Mouse (Mus musculus) limb, embryonic 15.5 days (tissue): ENCODE measurements around the gene Arhgap30. TPM values are rescaled to one million over a fixed set of nuclear protein-coding genes. Genes with fewer than 3 reads are reported as not detected.

Experiments used
- ATAC-seq: fragments of 200-750 bp; cut with Nextera tagmentation; 2 replicates; pipeline ENCODE4 v1.8.0; 2017; ENCODE audit warnings: low read depth, moderate TSS enrichment; ENCODE audit not compliant: insufficient number of reproducible peaks, low FRiP score, low TSS enrichment
- H3K27ac ChIP-seq: fragments of 300-500 bp; sonication (generic); 2 replicates; pipeline ENCODE4 v1.5.1; 2015; ENCODE audit warnings: moderate library complexity, mild to moderate bottlenecking, inconsistent platforms
- H3K27me3 ChIP-seq: fragments of 300-500 bp; sonication (generic); 2 replicates; pipeline ENCODE4 v1.6.1; 2015; ENCODE audit warnings: inconsistent platforms
- H3K36me3 ChIP-seq: fragments of 300-500 bp; sonication (generic); 2 replicates; pipeline ENCODE4 v1.6.1; 2015; ENCODE audit warnings: inconsistent platforms
- H3K4me1 ChIP-seq: fragments of 300-500 bp; sonication (generic); 2 replicates; pipeline ENCODE4 v1.6.1; 2015; ENCODE audit warnings: inconsistent platforms
- H3K4me2 ChIP-seq: fragments of 300-500 bp; sonication (generic); 2 replicates; pipeline ENCODE4 v1.6.1; 2015; ENCODE audit warnings: mild to moderate bottlenecking, inconsistent platforms
- H3K4me3 ChIP-seq: fragments of 300-500 bp; sonication (generic); 2 replicates; pipeline ENCODE4 v1.5.1; 2015; ENCODE audit warnings: mild to moderate bottlenecking, inconsistent platforms
- H3K9ac ChIP-seq: fragments of 300-500 bp; sonication (generic); 2 replicates; pipeline ENCODE4 v1.6.1; 2015; ENCODE audit warnings: inconsistent platforms
- H3K9me3 ChIP-seq: fragments of 300-500 bp; sonication (generic); 2 replicates; pipeline ENCODE4 v1.6.1; 2016; ENCODE audit warnings: inconsistent platforms
- WGBS: fragments of 180-500 bp; shearing (Covaris S2); methylation state at CpG from one replicate; pipeline ENCODE4 v1.1.7; 2015; 5-methylcytosine and 5-hydroxymethylcytosine counted together
- polyA plus RNA-seq: library from polyadenylated mRNA; unstranded; fragments of >200 nt; fragmentation: Nextera tagmentation; extraction: Ambion mirVana; gene quantifications from 2 replicates; pipeline ENCODE4 v1.2.1, GENCODE M21; 2015

The Arhgap30 gene
- polyA plus RNA-seq, 1 experiment from 2014 or later: 3.2 TPM

DNA sequence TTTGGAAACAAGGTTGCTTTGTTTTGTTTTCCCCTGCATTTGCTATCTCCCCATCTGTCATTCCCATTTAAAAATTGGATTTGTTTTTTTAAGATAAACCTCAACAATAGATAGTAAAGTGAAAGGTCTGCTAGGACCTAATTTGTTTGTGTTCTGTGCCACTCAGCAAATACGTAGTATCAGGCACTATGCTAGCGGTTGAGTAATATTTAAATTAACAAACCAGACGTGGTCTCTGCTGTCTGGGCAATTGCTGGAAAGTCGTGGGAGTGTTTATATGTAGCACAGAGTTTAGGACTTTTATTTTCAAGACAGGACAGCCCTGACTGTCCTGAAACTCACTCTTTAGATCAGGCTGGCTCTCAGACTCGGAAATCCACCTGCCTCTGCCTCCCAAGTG, 63.8 kb downstream of the Arhgap30 start:
- Histone ChIP-seq H3K9ac (no peak overlapping the region), H3K9me3 (no peaks in the 10 kb centered on the region), H3K4me2 (no peak overlapping the region), H3K4me3 (no peak overlapping the region), H3K36me3 (no peaks in the 10 kb centered on the region), H3K4me1 (no peaks in the 10 kb centered on the region), H3K27ac (no peak overlapping the region), H3K27me3 (no peaks in the 10 kb centered on the region)
- WGBS: 61% methylated on average over 5 of the region's 5 CpGs
- ATAC-seq: no peak

GRCm38 (mm10) chr1:171452923-171453322, 64.2 kb downstream of the Arhgap30 start:
- H3K4me2 ChIP-seq: no peak overlapping the region
- H3K36me3 ChIP-seq: no peaks in the 10 kb centered on the region
- no peak overlapping the region for H3K9ac ChIP-seq
- no peak overlapping the region for H3K4me3 ChIP-seq
- no peak for ATAC-seq
- H3K9me3 ChIP-seq: no peaks in the 10 kb centered on the region
- H3K27ac ChIP-seq: no peak overlapping the region
- no peaks in the 10 kb centered on the region for H3K4me1 ChIP-seq
- no peaks in the 10 kb centered on the region for H3K27me3 ChIP-seq
- WGBS: 74% methylated on average over 5 of the region's 5 CpGs

DNA sequence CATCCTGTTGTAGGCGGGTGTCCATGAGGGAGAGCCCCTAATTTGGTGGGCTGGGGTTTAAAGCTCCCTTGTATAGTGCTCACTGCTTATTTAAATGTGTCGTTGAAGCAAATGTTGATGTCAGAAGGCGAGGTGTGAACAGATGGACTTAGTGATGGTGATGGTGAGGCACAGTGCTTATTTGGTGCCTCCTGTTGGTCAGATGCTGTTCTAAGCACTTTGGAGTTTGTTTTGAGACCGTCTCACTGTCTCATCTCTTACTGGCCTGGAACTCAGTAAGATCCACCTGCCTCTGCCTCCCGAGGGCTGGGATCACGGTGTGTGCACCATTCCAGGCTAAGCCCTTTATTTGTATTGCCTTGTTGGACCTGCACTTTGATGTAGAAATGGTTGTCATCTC, 66.2 kb downstream of the Arhgap30 start:
- no peak overlapping the region for H3K4me2 ChIP-seq
- H3K9me3 ChIP-seq: no peaks in the 10 kb centered on the region
- no peaks in the 10 kb centered on the region for H3K27me3 ChIP-seq
- H3K4me3 ChIP-seq: no peak overlapping the region
- no peaks in the 10 kb centered on the region for H3K4me1 ChIP-seq
- H3K9ac ChIP-seq: no peak overlapping the region
- no peaks in the 10 kb centered on the region for H3K36me3 ChIP-seq
- ATAC-seq: no peak
- 79% methylated on average over 6 of the region's 6 CpGs for WGBS
- no peak overlapping the region for H3K27ac ChIP-seq

DNA sequence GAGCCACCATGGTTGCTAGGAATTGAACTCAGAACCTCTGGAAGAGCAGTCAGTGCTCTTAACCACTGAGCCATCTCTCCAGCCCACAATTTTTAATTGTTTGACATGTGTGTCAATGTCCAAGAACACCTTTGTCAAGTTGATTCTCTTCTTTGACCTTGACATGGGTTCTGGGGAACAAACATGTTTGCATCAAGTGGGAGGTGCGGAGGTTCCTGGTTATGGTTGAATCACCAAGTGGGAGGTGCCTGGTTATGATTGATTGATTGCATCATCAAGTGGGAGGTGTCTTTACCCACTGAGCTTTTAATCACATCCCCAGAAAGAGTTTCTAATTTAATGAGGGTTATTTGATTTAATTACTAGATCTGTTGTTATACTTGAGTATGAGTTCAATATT, 68.8 kb downstream of the Arhgap30 start:
- no peaks in the 10 kb centered on the region for H3K27me3 ChIP-seq
- no peak for ATAC-seq
- no peak overlapping the region for H3K4me2 ChIP-seq

GRCm38 (mm10) chr1:171459791-171460190, 71.0 kb downstream of the Arhgap30 start:
- peaks cover 4% of the 10 kb centered on the region; the same call in 1 of the 2 replicates for H3K4me1 ChIP-seq
- 0 out of 2 replicates have a peak, but pooled peaks cover 4% of the 10 kb centered on the region for H3K36me3 ChIP-seq
- ATAC-seq: no peak
- no peak overlapping the region for H3K4me2 ChIP-seq
- no peak overlapping the region for H3K9ac ChIP-seq
- WGBS: 21% methylated on average over 5 of the region's 5 CpGs
- H3K9me3 ChIP-seq: no peaks in the 10 kb centered on the region
- H3K4me3 ChIP-seq: no peak overlapping the region
- H3K27me3 ChIP-seq: no peaks in the 10 kb centered on the region
- H3K27ac ChIP-seq: no peak overlapping the region

More for the DNA sequence above, 68.8 kb downstream of the Arhgap30 start:
- whole genome bisulfite sequencing: 95% methylated on average over 1 of the region's 1 CpGs
- H3K4me1 ChIP-seq: peaks cover 4% of the 10 kb centered on the region; the same call in 1 of the 2 replicates
- no peak overlapping the region for H3K27ac ChIP-seq
- H3K36me3 ChIP-seq: 0 out of 2 replicates have a peak, but pooled peaks cover 4% of the 10 kb centered on the region
- no peak overlapping the region for H3K9ac ChIP-seq
- no peak overlapping the region for H3K4me3 ChIP-seq
- H3K9me3 ChIP-seq: no peaks in the 10 kb centered on the region

Other genes starting within 250 kb of the Arhgap30 start
- gene Sdhc, start 238.4 kb upstream of the Arhgap30 start, polyA plus RNA-seq: 235 and 256 TPM in 2 replicates
- 6.8 and 9.3 TPM in 2 replicates for gene Mpz, start 238.2 kb upstream of the Arhgap30 start, polyA plus RNA-seq
- gene Pcp4l1, start 192.7 kb upstream of the Arhgap30 start, polyA plus RNA-seq: 5.8 and 7.1 TPM in 2 replicates
- gene Nr1i3, start 175.0 kb upstream of the Arhgap30 start, polyA plus RNA-seq: 0.11 and 0.33 TPM in 2 replicates
- 29.8 and 32.7 TPM in 2 replicates for gene Tomm40l, start 166.4 kb upstream of the Arhgap30 start, polyA plus RNA-seq
- gene Apoa2, start 163.9 kb upstream of the Arhgap30 start, polyA plus RNA-seq: 3.6 and 17.5 TPM in 2 replicates
- 94.7 and 98.6 TPM in 2 replicates for gene Fcer1g, start 154.6 kb upstream of the Arhgap30 start, polyA plus RNA-seq
- 17.6 and 19.4 TPM in 2 replicates for gene Adamts4, start 138.5 kb upstream of the Arhgap30 start, polyA plus RNA-seq
- gene Ndufs2, start 137.6 kb upstream of the Arhgap30 start, polyA plus RNA-seq: 217 and 252 TPM in 2 replicates
- gene B4galt3, start 118.6 kb upstream of the Arhgap30 start, polyA plus RNA-seq: 63.2 and 69.1 TPM in 2 replicates
- 44.7 and 49.5 TPM in 2 replicates for gene Ppox, start 107.8 kb upstream of the Arhgap30 start, polyA plus RNA-seq
- 81.5 and 83.1 TPM in 2 replicates for gene Usp21, start 101.0 kb upstream of the Arhgap30 start, polyA plus RNA-seq
- 113 and 116 TPM in 2 replicates for gene Ufc1, start 93.9 kb upstream of the Arhgap30 start, polyA plus RNA-seq
- 52.2 and 56.9 TPM in 2 replicates for gene Dedd, start 59.8 kb upstream of the Arhgap30 start, polyA plus RNA-seq
- 38.8 and 38.9 TPM in 2 replicates for gene Nit1, start 43.3 kb upstream of the Arhgap30 start, polyA plus RNA-seq
- 93.0 and 95.1 TPM in 2 replicates for gene Pfdn2, start 43.3 kb upstream of the Arhgap30 start, polyA plus RNA-seq
- 1.5 TPM in 2 replicates for gene Klhdc9, start 28.2 kb upstream of the Arhgap30 start, polyA plus RNA-seq
- 56.3 and 61.5 TPM in 2 replicates for gene Nectin4, start 18.9 kb upstream of the Arhgap30 start, polyA plus RNA-seq
- gene Usf1, start 22.4 kb downstream of the Arhgap30 start, polyA plus RNA-seq: 71.1 and 75.8 TPM in 2 replicates
- 5.2 and 8.5 TPM in 2 replicates for gene Tstd1, start 29.9 kb downstream of the Arhgap30 start, polyA plus RNA-seq
- 68.3 and 70.6 TPM in 2 replicates for gene F11r, start 48.6 kb downstream of the Arhgap30 start, polyA plus RNA-seq
- 17.3 and 21.1 TPM in 2 replicates for gene Alyref2, start 114.5 kb downstream of the Arhgap30 start, polyA plus RNA-seq
- gene Itln1, start 146.3 kb downstream of the Arhgap30 start, polyA plus RNA-seq: not detected in 2 replicates
- gene Cd244a, start 170.2 kb downstream of the Arhgap30 start, polyA plus RNA-seq: 0.08 and 0.12 TPM in 2 replicates
- gene Ly9, start 218.5 kb downstream of the Arhgap30 start, polyA plus RNA-seq: 0.73 TPM in 2 replicates